Mouse (Mus musculus) stomach, postnatal 0 days (tissue): ENCODE results near the gene Slitrk6. TPM values are rescaled to one million over a fixed set of nuclear protein-coding genes. Genes with fewer than 3 reads are reported as not detected.

Experiments
- ATAC-seq: fragments of 200-750 bp; cut with Nextera tagmentation; 2 replicates; pipeline ENCODE4 v1.8.0; 2017; ENCODE audit not compliant: low FRiP score, low TSS enrichment
- DNase-seq: peaks from one replicate; pipeline ENCODE4 v3.0.0-alpha.2; 2016; ENCODE audit warnings: low spot score
- H3K27ac ChIP-seq: fragments of 300-500 bp; sonication (generic); replicated peaks from 2 replicates; pipeline ENCODE4 v1.5.1; 2014; ENCODE audit warnings: mild to moderate bottlenecking, control low read depth
- H3K27me3 ChIP-seq: fragments of 300-500 bp; sonication (generic); 2 replicates; pipeline ENCODE4 v1.6.1; 2014; ENCODE audit warnings: low read length; ENCODE audit not compliant: control insufficient read depth, insufficient read depth
- H3K36me3 ChIP-seq: fragments of 300-500 bp; sonication (generic); 2 replicates; pipeline ENCODE4 v1.6.1; 2014; ENCODE audit warnings: low read length, mixed read lengths; ENCODE audit not compliant: control insufficient read depth, insufficient read depth
- H3K4me1 ChIP-seq: fragments of 300-500 bp; sonication (generic); replicated peaks from 2 replicates; pipeline ENCODE4 v1.6.1; 2014; ENCODE audit warnings: antibody characterized with exemption; ENCODE audit not compliant: control insufficient read depth, insufficient read depth
- H3K4me2 ChIP-seq: fragments of 300-500 bp; sonication (generic); replicated peaks from 2 replicates; pipeline ENCODE4 v1.6.1; 2014; ENCODE audit warnings: low read depth, mild to moderate bottlenecking, control low read depth, moderate library complexity
- H3K4me3 ChIP-seq: fragments of 300-500 bp; sonication (generic); 2 replicates; pipeline ENCODE4 v1.5.1; 2014; ENCODE audit warnings: low read depth, low read length, control low read depth
- H3K9ac ChIP-seq: fragments of 300-500 bp; sonication (generic); 2 replicates; pipeline ENCODE4 v1.6.1; 2014; ENCODE audit warnings: mild to moderate bottlenecking, low read length, control low read depth, mixed read lengths
- H3K9me3 ChIP-seq: fragments of 300-500 bp; sonication (generic); 2 replicates; pipeline ENCODE4 v1.6.1; 2016; ENCODE audit warnings: low read length; ENCODE audit not compliant: control insufficient read depth
- CTCF ChIP-seq: IDR thresholded peaks from 2 replicates; pipeline ENCODE4 v1.5.1; 2016; ENCODE audit warnings: antibody characterized with exemption, low read depth, mild to moderate bottlenecking, moderate library complexity
- EP300 ChIP-seq: optimal IDR thresholded peaks from 2 replicates; pipeline ENCODE3; 2016; ENCODE audit warnings: antibody characterized with exemption
- WGBS: fragments of 180-500 bp; shearing (Covaris S2); extraction: QIAGEN DNeasy Blood & Tissue Kit; methylation state at CpG from one replicate; pipeline ENCODE4 v1.1.7; 2014; 5-methylcytosine and 5-hydroxymethylcytosine counted together
- polyA plus RNA-seq: library from polyadenylated mRNA; unstranded; fragments of >200 nt; fragmentation: Nextera tagmentation; extraction: Ambion mirVana; gene quantifications from 2 replicates; pipeline ENCODE4 v1.2.1, GENCODE M21; 2015

The Slitrk6 gene
- 6.5 and 6.7 TPM in 2 replicates for polyA plus RNA-seq

GRCm38 (mm10) chr14:110754484-110755307 lies at the start of gene Slitrk6:
Gene Slitrk6, minus strand, starts transcription at chr14:110755149.
- WGBS, result 12% methylated on average over 11 of the region's 11 CpGs
- Histone ChIP-seq H3K4me3 (peak within 1 kb of the TSS; percentile 37), H3K36me3 (no peaks in the 10 kb centered on the region), H3K9me3 (no peaks in the 10 kb centered on the region; the same call in 1 of the 2 replicates), H3K4me2 (peak within 1 kb of the TSS; percentile 43), H3K27ac (peak within 1 kb of the TSS; percentile 5; the same call in 1 of the 2 replicates), H3K9ac (no peak within 1 kb of the TSS), H3K27me3 (no peaks in the 10 kb centered on the region), H3K4me1 (no peaks in the 10 kb centered on the region)
- peak; percentile 70 for TF ChIP-seq CTCF
- no peak for TF ChIP-seq EP300
- DNase-seq (no peak), ATAC-seq (peak; percentile 71; the same call in 1 of the 2 replicates)

GRCm38 (mm10) chr14:110777546-110777945 lies 22.6 kb upstream of the Slitrk6 start:
- H3K4me2 ChIP-seq, result no peak overlapping the region
- no peak for ATAC-seq

GRCm38 (mm10) chr14:110770694-110771093 lies 15.7 kb upstream of the Slitrk6 start:
- no peaks in the 10 kb centered on the region for H3K4me1 ChIP-seq
- no peaks in the 10 kb centered on the region for H3K9me3 ChIP-seq
- TF ChIP-seq CTCF (peak; percentile 36; the same call in 1 of the 2 replicates), EP300 (no peak)
- no peak overlapping the region for H3K4me2 ChIP-seq
- DNase-seq, result no peak
- no peak overlapping the region for H3K9ac ChIP-seq
- H3K27me3 ChIP-seq, result no peaks in the 10 kb centered on the region
- no peak overlapping the region for H3K4me3 ChIP-seq
- no peak for ATAC-seq
- H3K36me3 ChIP-seq, result no peaks in the 10 kb centered on the region
- H3K27ac ChIP-seq, result no peak overlapping the region
- WGBS, result 58% methylated on average over 1 of the region's 1 CpGs

More at GRCm38 (mm10) chr14:110777546-110777945, 22.6 kb upstream of the Slitrk6 start:
- no peak overlapping the region for H3K9ac ChIP-seq
- TF ChIP-seq CTCF (peak; percentile 61), EP300 (no peak)
- no peaks in the 10 kb centered on the region for H3K27me3 ChIP-seq
- H3K4me1 ChIP-seq, result no peaks in the 10 kb centered on the region
- DNase-seq, result no peak
- no peaks in the 10 kb centered on the region for H3K36me3 ChIP-seq
- no peak overlapping the region for H3K27ac ChIP-seq
- H3K9me3 ChIP-seq, result no peaks in the 10 kb centered on the region
- H3K4me3 ChIP-seq, result no peak overlapping the region

GRCm38 (mm10) chr14:110762588-110763220 lies 7.8 kb upstream of the Slitrk6 start:
- TF ChIP-seq EP300 (no peak), CTCF (peak; percentile 78)
- no peaks in the 10 kb centered on the region for H3K27me3 ChIP-seq
- 20% methylated on average over 7 of the region's 7 CpGs for WGBS
- no peak overlapping the region for H3K9ac ChIP-seq
- no peak overlapping the region for H3K4me3 ChIP-seq
- H3K4me1 ChIP-seq, result no peaks in the 10 kb centered on the region
- DNase-seq, result no peak
- H3K4me2 ChIP-seq, result no peak overlapping the region
- no peak for ATAC-seq
- no peaks in the 10 kb centered on the region for H3K36me3 ChIP-seq
- no peaks in the 10 kb centered on the region for H3K9me3 ChIP-seq
- H3K27ac ChIP-seq, result no peak overlapping the region

- Histone ChIP-seq H3K4me3 (no peak overlapping the region), H3K9me3 (no peaks in the 10 kb centered on the region), H3K36me3 (no peaks in the 10 kb centered on the region), H3K9ac (no peak overlapping the region), H3K27ac (no peak overlapping the region), H3K4me1 (no peaks in the 10 kb centered on the region), H3K27me3 (no peaks in the 10 kb centered on the region), H3K4me2 (no peak overlapping the region)
- no peak for ATAC-seq
- WGBS, result 29% methylated on average over 1 of the region's 1 CpGs
- DNase-seq, result no peak
- TF ChIP-seq CTCF (no peak), EP300 (no peak)
Measured at GRCm38 (mm10) chr14:110760909-110761308, 6.0 kb upstream of the Slitrk6 start.

- no peak for TF ChIP-seq CTCF
- no peak for TF ChIP-seq EP300
- ATAC-seq, result no peak
- 38% methylated on average over 4 of the region's 4 CpGs for WGBS
- Histone ChIP-seq H3K4me2 (peak overlapping the region; percentile 43; the same call in 1 of the 2 replicates), H3K9me3 (no peaks in the 10 kb centered on the region; the same call in 1 of the 2 replicates), H3K9ac (no peak overlapping the region), H3K36me3 (no peaks in the 10 kb centered on the region), H3K27me3 (no peaks in the 10 kb centered on the region), H3K4me3 (no peak overlapping the region), H3K4me1 (no peaks in the 10 kb centered on the region), H3K27ac (no peak overlapping the region)
- no peak for DNase-seq
Measured at GRCm38 (mm10) chr14:110755308-110755650, 330 bp upstream of the Slitrk6 start.
